Mouse (Mus musculus): ENCODE data around the gene Nin.

GRCm38 (mm10) chr12:69986786-69987497, 126.6 kb downstream of the Nin start, which contains the start of gene Sav1:
- no peak for TF ChIP-seq CTCF (IDR thresholded peaks at IDR 0.05; ENCODE audit: low read depth)
- TF ChIP-seq EP300 (IDR thresholded peaks at IDR 0.05; ENCODE audit: low read depth), result no peak
